Mouse (Mus musculus) MEL (cell line): Measurements from ENCODE around the gene Rundc1. TPM values are rescaled to one million over a fixed set of nuclear protein-coding genes. Genes with fewer than 3 reads are reported as not detected.

Source experiments
- DNase-seq: peaks from one replicate; pipeline ENCODE4 v3.0.0; 2011; ENCODE audit warnings: low read depth, low spot score
- H3K27ac ChIP-seq: 2 replicates; pipeline ENCODE4 v1.5.1; 2012; ENCODE audit warnings: low read depth, mild to moderate bottlenecking, control low read depth, low read length, moderate library complexity; ENCODE audit not compliant: control insufficient read depth
- H3K27me3 ChIP-seq, 2 experiments: fragments of 150-350 bp in 1 of 2; sonication (generic) in 1 of 2; 2 replicates each; pipeline ENCODE4 v1.6.1; 2012; ENCODE audit warnings: low read length in 2 of 2, mild to moderate bottlenecking in 2 of 2, improper control_type of control experiment in 1 of 2, moderate library complexity in 1 of 2; ENCODE audit not compliant: insufficient read depth in 2 of 2, control insufficient read depth in 1 of 2
- H3K36me3 ChIP-seq, 2 experiments: 2 replicates each; pipeline ENCODE4 v1.6.1; 2012 to 2014; ENCODE audit warnings: low read length in 2 of 2, improper control_type of control experiment in 1 of 2, inconsistent platforms in 1 of 2, mild to moderate bottlenecking in 1 of 2; ENCODE audit not compliant: insufficient read depth in 2 of 2, control insufficient read depth in 1 of 2
- H3K4me1 ChIP-seq, 2 experiments: fragments of 150-350 bp in 1 of 2; sonication (generic) in 1 of 2; 2 replicates each; pipeline ENCODE4 v1.6.1; 2012; ENCODE audit warnings: low read length in 2 of 2, improper control_type of control experiment in 1 of 2, mild to moderate bottlenecking in 1 of 2; ENCODE audit not compliant: insufficient read depth in 2 of 2, control insufficient read depth in 1 of 2
- H3K4me3 ChIP-seq, 2 experiments: fragments of 150-350 bp in 1 of 2; sonication (generic) in 1 of 2; 2 replicates each; pipeline ENCODE4 v1.5.1; 2012; ENCODE audit warnings: low read depth in 2 of 2, low read length in 2 of 2, mild to moderate bottlenecking in 2 of 2, moderate library complexity in 2 of 2, control low read depth in 1 of 2, improper control_type of control experiment in 1 of 2; ENCODE audit not compliant: control insufficient read depth in 1 of 2, insufficient read depth in 1 of 2
- H3K79me2 ChIP-seq: 2 replicates; pipeline ENCODE4 v1.6.1; 2012; ENCODE audit warnings: mild to moderate bottlenecking, low read length, moderate library complexity; ENCODE audit not compliant: control insufficient read depth, poor library complexity, insufficient read depth
- H3K9ac ChIP-seq: 2 replicates; pipeline ENCODE4 v1.6.1; 2012; ENCODE audit warnings: low read depth, mild to moderate bottlenecking, control low read depth, low read length, moderate library complexity; ENCODE audit not compliant: control insufficient read depth, poor library complexity, severe bottlenecking
- H3K9me3 ChIP-seq: fragments of 150-350 bp; sonication (generic); replicated peaks from 2 replicates; pipeline ENCODE4 v1.6.1; 2012; ENCODE audit warnings: mild to moderate bottlenecking, low read length, improper control_type of control experiment, moderate library complexity; ENCODE audit not compliant: insufficient read depth
- BHLHE40 ChIP-seq: IDR thresholded peaks from 2 replicates; pipeline ENCODE4 v1.6.1; 2012; ENCODE audit warnings: low read depth, mild to moderate bottlenecking, inconsistent platforms, low read length, improper control_type of control experiment, borderline replicate concordance
- ELF1 ChIP-seq: IDR thresholded peaks from 2 replicates; pipeline ENCODE4 v1.6.1; 2014; ENCODE audit warnings: low read depth, mild to moderate bottlenecking, inconsistent platforms, low read length, improper control_type of control experiment, moderate library complexity
- EP300 ChIP-seq, 2 experiments: IDR thresholded peaks; 2 replicates each; pipeline ENCODE4 v1.6.1; 2011; ENCODE audit warnings: improper control_type of control experiment in 2 of 2, low read length in 2 of 2, low read depth in 1 of 2, mild to moderate bottlenecking in 1 of 2
- ETS1 ChIP-seq: IDR thresholded peaks from 2 replicates; pipeline ENCODE4 v1.6.1; 2012; ENCODE audit warnings: low read depth, mild to moderate bottlenecking, inconsistent platforms, low read length, improper control_type of control experiment, moderate library complexity
- GABPA ChIP-seq: IDR thresholded peaks from 2 replicates; pipeline ENCODE4 v1.6.1; 2012; ENCODE audit warnings: low read depth, mild to moderate bottlenecking, inconsistent platforms, low read length, improper control_type of control experiment, moderate library complexity
- GATA1 ChIP-seq: IDR thresholded peaks from 2 replicates; pipeline ENCODE4 v1.6.1; 2011; ENCODE audit warnings: low read depth, low read length, improper control_type of control experiment
- HCFC1 ChIP-seq: IDR thresholded peaks from 2 replicates; pipeline ENCODE4 v1.6.1; 2012; ENCODE audit warnings: low read depth, mild to moderate bottlenecking, inconsistent platforms, low read length, improper control_type of control experiment, moderate library complexity
- KAT2A ChIP-seq: conservative IDR thresholded peaks from 2 replicates; pipeline ENCODE4 v1.6.1; 2012; ENCODE audit warnings: low read depth, low read length, improper control_type of control experiment, inconsistent platforms
- MAFK ChIP-seq: IDR thresholded peaks from 2 replicates; pipeline ENCODE4 v1.6.1; 2011; ENCODE audit warnings: low read depth, mild to moderate bottlenecking, low read length, improper control_type of control experiment, borderline replicate concordance
- MAX ChIP-seq: IDR thresholded peaks from 2 replicates; pipeline ENCODE4 v1.6.1; 2011; ENCODE audit warnings: low read length, improper control_type of control experiment
- MAZ ChIP-seq: IDR thresholded peaks from 2 replicates; pipeline ENCODE4 v1.6.1; 2012; ENCODE audit warnings: low read depth, mild to moderate bottlenecking, inconsistent platforms, low read length, improper control_type of control experiment
- MXI1 ChIP-seq: IDR thresholded peaks from 2 replicates; pipeline ENCODE4 v1.6.1; 2011; ENCODE audit warnings: mild to moderate bottlenecking, low read depth, low read length, improper control_type of control experiment
- MYB ChIP-seq: IDR thresholded peaks from 2 replicates; pipeline ENCODE4 v1.6.1; 2011; ENCODE audit warnings: mild to moderate bottlenecking, low read depth, low read length, improper control_type of control experiment
- MYC ChIP-seq: IDR thresholded peaks from 2 replicates; pipeline ENCODE4 v1.6.1; 2011; ENCODE audit warnings: low read depth, mild to moderate bottlenecking, low read length, improper control_type of control experiment, moderate library complexity
- NELFE ChIP-seq: IDR thresholded peaks from 2 replicates; pipeline ENCODE4 v1.6.1; 2011; ENCODE audit warnings: low read depth, low read length, improper control_type of control experiment
- RAD21 ChIP-seq: IDR thresholded peaks from 2 replicates; pipeline ENCODE4 v1.6.1; 2011; ENCODE audit warnings: mild to moderate bottlenecking, low read depth, low read length, improper control_type of control experiment
- RCOR1 ChIP-seq: IDR thresholded peaks from 2 replicates; pipeline ENCODE4 v1.6.1; 2012; ENCODE audit warnings: low read depth, mild to moderate bottlenecking, inconsistent platforms, low read length, improper control_type of control experiment
- SIN3A ChIP-seq: IDR thresholded peaks from 2 replicates; pipeline ENCODE4 v1.6.1; 2012; ENCODE audit warnings: low read length, improper control_type of control experiment, inconsistent platforms
- TAL1 ChIP-seq: IDR thresholded peaks from 2 replicates; pipeline ENCODE4 v1.6.1; 2012; ENCODE audit warnings: mild to moderate bottlenecking, inconsistent platforms, low read length, moderate library complexity, mixed read lengths
- TBP ChIP-seq: IDR thresholded peaks from 2 replicates; pipeline ENCODE4 v1.8.0; 2011; ENCODE audit warnings: low read depth, low read length, improper control_type of control experiment
- TCF12 ChIP-seq: IDR thresholded peaks from 2 replicates; pipeline ENCODE4 v1.6.1; 2014; ENCODE audit warnings: low read depth, mild to moderate bottlenecking, inconsistent platforms, low read length, improper control_type of control experiment, moderate library complexity
- USF2 ChIP-seq, 2 experiments: IDR thresholded peaks; 2 replicates each; pipeline ENCODE4 v1.6.1; 2011 to 2012; ENCODE audit warnings: improper control_type of control experiment in 2 of 2, low read length in 2 of 2, borderline replicate concordance in 1 of 2, inconsistent platforms in 1 of 2, low read depth in 1 of 2, mild to moderate bottlenecking in 1 of 2; ENCODE audit not compliant: insufficient read depth in 1 of 2
- ZNF384 ChIP-seq: IDR thresholded peaks from 2 replicates; pipeline ENCODE4 v1.6.1; 2012; ENCODE audit warnings: low read depth, mild to moderate bottlenecking, inconsistent platforms, low read length, improper control_type of control experiment
- polyA plus RNA-seq, 2 experiments: library from polyadenylated mRNA; stranded (reverse) in 1 of 2; unstranded in 1 of 2; fragments of >175 nt in 1 of 2; fragments of >200 nt in 1 of 2; gene quantifications; 2 replicates each; pipeline versions ENCODE4 v1.2.1 to v1.2.4; 2012; ENCODE audit warnings: low replicate concordance in 2 of 2, low read depth in 1 of 2; ENCODE audit not compliant: insufficient read length in 2 of 2, insufficient read depth in 1 of 2, missing spikeins in 1 of 2
- total RNA-seq: library from RNA; depleted of rRNA; stranded (reverse); fragments of 300-350 nt; gene quantifications from 2 replicates; pipeline ENCODE4 v1.2.3, GENCODE M21; 2012; rRNA removed

Rundc1 gene
- total and polyA plus RNA-seq, 3 experiments = 9.2 to 13.1 TPM; not detected in 1

DNA sequence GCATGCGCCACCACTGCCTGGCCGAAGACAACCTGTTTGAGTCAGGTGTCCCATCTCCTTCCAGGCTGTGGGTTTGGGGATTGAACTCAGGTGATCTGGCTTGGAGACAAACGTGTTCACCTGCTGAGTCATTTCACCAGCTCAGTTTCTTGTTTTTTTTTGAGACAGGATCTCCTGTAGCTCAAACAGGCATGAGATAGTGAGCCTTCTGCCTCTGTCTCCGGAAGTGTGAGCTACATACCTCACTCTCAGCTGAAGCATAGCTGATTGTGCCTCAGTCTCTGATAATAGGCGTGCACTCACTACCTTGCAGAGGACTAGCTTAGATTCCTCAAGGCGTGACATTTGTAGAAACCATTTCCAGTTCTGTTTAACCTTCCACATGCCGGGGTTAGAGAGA is 59.9 kb downstream of the Rundc1 start:
- DNase-seq = peak; percentile 91
- peak; percentile 43; the same call in 1 of the 2 replicates for TF ChIP-seq MYB
- TF ChIP-seq RCOR1 = peak; percentile 95
- TF ChIP-seq SIN3A = peak; percentile 68
- TF ChIP-seq GATA1 = peak; percentile 93
- peak; percentile 42; the same call in 1 of the 2 replicates for TF ChIP-seq HCFC1
- TF ChIP-seq ZNF384 = peak; percentile 88
- TF ChIP-seq TAL1 = peak; percentile 70
- no peak for TF ChIP-seq USF2 (IDR thresholded peaks at IDR 0.05; ENCODE audit: borderline replicate concordance in 1 of 2, insufficient read depth in 1 of 2, low read depth in 1 of 2, low read length in 2 of 2)
- TF ChIP-seq MAZ = no peak
- TF ChIP-seq MYC = peak; percentile 79
- TF ChIP-seq KAT2A = peak; percentile 8; the same call in 1 of the 2 replicates
- TF ChIP-seq GABPA = peak; percentile 75; the same call in 1 of the 2 replicates
- peak; percentile 98 for TF ChIP-seq ETS1
- 0 out of 2 replicates have a peak, but pooled peaks have one; percentile 15 for TF ChIP-seq MAFK
- no peak for TF ChIP-seq TBP
- TF ChIP-seq ELF1 = no peak
- no peak for TF ChIP-seq NELFE
- TF ChIP-seq MAX = 0 out of 2 replicates have a peak, but pooled peaks have one; percentile 11
- TF ChIP-seq RAD21 = no peak
- TF ChIP-seq BHLHE40 = peak; percentile 91
- peak; percentile 89 to 93 for TF ChIP-seq EP300 (IDR thresholded peaks at IDR 0.05; ENCODE audit: low read depth in 1 of 2, low read length in 2 of 2)
- peak; percentile 88 for TF ChIP-seq TCF12
- peak; percentile 70 for TF ChIP-seq MXI1
- H3K27ac ChIP-seq = peak overlapping the region; percentile 86
- no peaks in the 10 kb centered on the region for H3K79me2 ChIP-seq
- no peaks in the 10 kb centered on the region for H3K9me3 ChIP-seq
- no peaks in the 10 kb centered on the region for H3K27me3 ChIP-seq
- no peak overlapping the region for H3K4me3 ChIP-seq
- H3K36me3 ChIP-seq = peaks cover 1 to 35% of the 10 kb centered on the region in 2 experiments; a peak in 3 of 4 replicates
- no peak overlapping the region for H3K9ac ChIP-seq
- peaks cover 10 to 29% of the 10 kb centered on the region in 2 experiments for H3K4me1 ChIP-seq

Other genes with a start within 250 kb of the Rundc1 start
- not detected in 2 replicates for gene Ccr10, start 249.6 kb upstream of the Rundc1 start, total RNA-seq
- not detected for gene Ccr10, start 249.6 kb upstream of the Rundc1 start, polyA plus RNA-seq
- gene Ezh1, start 198.6 kb upstream of the Rundc1 start, total RNA-seq = 5.0 and 6.3 TPM in 2 replicates
- gene Ezh1, start 198.6 kb upstream of the Rundc1 start, polyA plus RNA-seq = 1 to 10 TPM in 1 of 2 experiments, not detected in 1; 8.4 TPM
- 0.12 TPM in 1 of 2 replicates, not detected in the other for gene Ramp2, start 179.1 kb upstream of the Rundc1 start, total RNA-seq
- not detected for gene Ramp2, start 179.1 kb upstream of the Rundc1 start, polyA plus RNA-seq
- 68.4 and 75.5 TPM in 2 replicates for gene Vps25, start 171.4 kb upstream of the Rundc1 start, total RNA-seq
- 100 to 1,000 TPM in 1 of 2 experiments, not detected in 1; 107 TPM for gene Vps25, start 171.4 kb upstream of the Rundc1 start, polyA plus RNA-seq
- 0.72 and 0.92 TPM in 2 replicates for gene Wnk4, start 164.5 kb upstream of the Rundc1 start, total RNA-seq
- gene Wnk4, start 164.5 kb upstream of the Rundc1 start, polyA plus RNA-seq = 1 to 10 TPM in 1 of 2 experiments, not detected in 1; 3.4 TPM
- gene Cntd1, start 146.1 kb upstream of the Rundc1 start, total RNA-seq = 2.4 TPM in 2 replicates
- under 1 TPM in 1 of 2 experiments, not detected in 1; 0.84 TPM for gene Cntd1, start 146.1 kb upstream of the Rundc1 start, polyA plus RNA-seq
- 294 and 325 TPM in 2 replicates for gene Coa3, start 146.0 kb upstream of the Rundc1 start, total RNA-seq
- 100 to 1,000 TPM in 1 of 2 experiments, not detected in 1; 120 TPM for gene Coa3, start 146.0 kb upstream of the Rundc1 start, polyA plus RNA-seq
- gene Becn1, start 122.8 kb upstream of the Rundc1 start, total RNA-seq = 167 and 181 TPM in 2 replicates
- 100 to 1,000 TPM in 1 of 2 experiments, not detected in 1; 122 TPM for gene Becn1, start 122.8 kb upstream of the Rundc1 start, polyA plus RNA-seq
- 129 and 139 TPM in 2 replicates for gene Psme3, start 108.9 kb upstream of the Rundc1 start, total RNA-seq
- 100 to 1,000 TPM; 369 to 446 TPM for gene Psme3, start 108.9 kb upstream of the Rundc1 start, polyA plus RNA-seq
- 9.1 and 12.1 TPM in 2 replicates for gene Aoc2, start 100.0 kb upstream of the Rundc1 start, total RNA-seq
- gene Aoc2, start 100.0 kb upstream of the Rundc1 start, polyA plus RNA-seq = 10 to 100 TPM in 1 of 2 experiments, not detected in 1; 21.1 TPM
- 0.62 and 0.69 TPM in 2 replicates for gene Aoc3, start 94.5 kb upstream of the Rundc1 start, total RNA-seq
- 1 to 10 TPM in 1 of 2 experiments, not detected in 1; 2.2 TPM for gene Aoc3, start 94.5 kb upstream of the Rundc1 start, polyA plus RNA-seq
- not detected in 2 replicates for gene G6pc, start 57.5 kb upstream of the Rundc1 start, total RNA-seq
- not detected for gene G6pc, start 57.5 kb upstream of the Rundc1 start, polyA plus RNA-seq
- 133 TPM in 2 replicates for gene Aarsd1, start 7.5 kb upstream of the Rundc1 start, total RNA-seq
- gene Aarsd1, start 7.5 kb upstream of the Rundc1 start, polyA plus RNA-seq = 100 to 1,000 TPM in 1 of 2 experiments, 10 to 100 TPM in 1; 80.5 to 371 TPM
- gene Gm27029, start 289 bp upstream of the Rundc1 start, total RNA-seq = 6.8 and 7.4 TPM in 2 replicates
- 1 to 10 TPM in 1 of 2 experiments, not detected in 1; 4.2 TPM for gene Gm27029, start 289 bp upstream of the Rundc1 start, polyA plus RNA-seq
- gene Ptges3l, start 248 bp downstream of the Rundc1 start, total RNA-seq = 1.4 and 1.6 TPM in 2 replicates
- gene Ptges3l, start 248 bp downstream of the Rundc1 start, polyA plus RNA-seq = 1 to 10 TPM in 1 of 2 experiments, not detected in 1; 2.3 TPM
- gene Rpl27, start 17.2 kb downstream of the Rundc1 start, total RNA-seq = 2,405 and 2,621 TPM in 2 replicates
- gene Rpl27, start 17.2 kb downstream of the Rundc1 start, polyA plus RNA-seq = 100 to 1,000 TPM in 1 of 2 experiments, not detected in 1; 595 TPM
- 37.5 and 64.4 TPM in 2 replicates for gene Ifi35, start 23.3 kb downstream of the Rundc1 start, total RNA-seq
- gene Ifi35, start 23.3 kb downstream of the Rundc1 start, polyA plus RNA-seq = 100 to 1,000 TPM in 1 of 2 experiments, 10 to 100 TPM in 1; 35.5 to 146 TPM
- 4.2 and 6.4 TPM in 2 replicates for gene Rnd2, start 39.9 kb downstream of the Rundc1 start, total RNA-seq
- gene Rnd2, start 39.9 kb downstream of the Rundc1 start, polyA plus RNA-seq = 10 to 100 TPM in 1 of 2 experiments, not detected in 1; 18.6 TPM
- gene Vat1, start 41.1 kb downstream of the Rundc1 start, total RNA-seq = 43.9 and 49.5 TPM in 2 replicates
- 100 to 1,000 TPM in 1 of 2 experiments, not detected in 1; 125 TPM for gene Vat1, start 41.1 kb downstream of the Rundc1 start, polyA plus RNA-seq
- 35.3 and 37.1 TPM in 2 replicates for gene Brca1, start 126.9 kb downstream of the Rundc1 start, total RNA-seq
- 1,000 to 10,000 TPM in 1 of 2 experiments, 10 to 100 TPM in 1; 25.7 to 1,155 TPM for gene Brca1, start 126.9 kb downstream of the Rundc1 start, polyA plus RNA-seq
- 38.6 and 39.4 TPM in 2 replicates for gene Nbr1, start 127.1 kb downstream of the Rundc1 start, total RNA-seq
- gene Nbr1, start 127.1 kb downstream of the Rundc1 start, polyA plus RNA-seq = 10 to 100 TPM in 1 of 2 experiments, not detected in 1; 52.3 TPM
- 0.23 and 0.36 TPM in 2 replicates for gene Tmem106a, start 157.2 kb downstream of the Rundc1 start, total RNA-seq
- under 1 TPM in 1 of 2 experiments, not detected in 1; 0.81 TPM for gene Tmem106a, start 157.2 kb downstream of the Rundc1 start, polyA plus RNA-seq
- gene Gm11634, start 174.2 kb downstream of the Rundc1 start, total RNA-seq = not detected in 2 replicates
- gene Gm11634, start 174.2 kb downstream of the Rundc1 start, polyA plus RNA-seq = not detected
- 6.5 and 6.7 TPM in 2 replicates for gene Rdm1, start 202.1 kb downstream of the Rundc1 start, total RNA-seq
- 1 to 10 TPM in 1 of 2 experiments, not detected in 1; 6.8 TPM for gene Rdm1, start 202.1 kb downstream of the Rundc1 start, polyA plus RNA-seq
- 0.23 and 0.33 TPM in 2 replicates for gene Arl4d, start 240.5 kb downstream of the Rundc1 start, total RNA-seq
- under 1 TPM in 1 of 2 experiments, not detected in 1; 0.17 TPM for gene Arl4d, start 240.5 kb downstream of the Rundc1 start, polyA plus RNA-seq